In genomic region chr4:95153737-95154287, GRCm38 (mm10) we compare ENCODE assay signal across 9 mouse cellular contexts.
DNase-seq lines count a peak whose midpoint lies in the region; ATAC-seq and TF ChIP-seq lines count a peak whose summit lies in the region.
"Had no signal": no experiment of that assay in that cellular context is flagged by ENCODE, and none has a peak within 500 bp of the region (broad histone marks: within the 10 kb centered on the region; RNA-seq: fewer than 3 reads in every experiment).

No protein-coding gene starts in this region.

- no peaks in the 10 kb centered on the region for H3K79me2 ChIP-seq in heart, adult 2 months (replicated peaks; ENCODE audit: control insufficient read depth, insufficient read depth, low read length)

- peaks cover 2% of the 10 kb centered on the region for H3K36me3 ChIP-seq in heart, adult 2 months (ENCODE audit: control insufficient read depth, insufficient read depth, low read length)
- H3K36me3 ChIP-seq in liver, postnatal 0 days (replicated peaks; ENCODE audit: insufficient read depth, low read length) = no peaks in the 10 kb centered on the region

- peak; percentile 32; the same call in 1 of the 2 replicates for TF ChIP-seq POLR2A in heart, adult 2 months (IDR thresholded peaks at IDR 0.05; ENCODE audit: insufficient read depth, low read depth, low read length)

- H3K27me3 ChIP-seq in heart, adult 2 months (ENCODE audit: control insufficient read depth, insufficient read depth, low read length) = no peaks in the 10 kb centered on the region
- H3K27me3 ChIP-seq in liver, postnatal 0 days (ENCODE audit: insufficient read depth, low read length) = no peaks in the 10 kb centered on the region
- H3K27me3 ChIP-seq: Patski had no signal

- H3K9me3 ChIP-seq in liver, postnatal 0 days (ENCODE audit: low read length) = no peaks in the 10 kb centered on the region

- H3K4me1 ChIP-seq in heart, adult 2 months (ENCODE audit: control insufficient read depth, insufficient read depth, low read length) = peaks cover 32% of the 10 kb centered on the region
- peaks cover 45% of the 10 kb centered on the region for H3K4me1 ChIP-seq in liver, postnatal 0 days (ENCODE audit: insufficient read depth)

- intact Hi-C loops in heart, adult 2 months (cut with DNase I) = loop anchor here (2.0 kb wide), 2 partner anchors 59 to 71 kb away; no protein-coding TSS in a partner anchor

- no peak for TF ChIP-seq CTCF in heart, adult 2 months (IDR thresholded peaks at IDR 0.05)
- no peak for TF ChIP-seq CTCF in liver, postnatal 0 days (IDR thresholded peaks at IDR 0.05; ENCODE audit: low read depth)

- WGBS in heart, adult 2 months = 19% methylated on average over 6 of the region's 6 CpGs
- WGBS in liver, postnatal 0 days (ENCODE audit: insufficient replicate concordance) = 38% methylated on average over 6 of the region's 6 CpGs

- ATAC-seq in liver, postnatal 0 days = peak; percentile 44
- ATAC-seq: Patski had no signal

- H3K27ac ChIP-seq in heart, adult 2 months = peak overlapping the region; percentile 90
- H3K27ac ChIP-seq in liver, postnatal 0 days (ENCODE audit: low read depth) = peak overlapping the region; percentile 50

- H3K9ac ChIP-seq in heart, adult 2 months (ENCODE audit: low read depth, low read length) = peak overlapping the region; percentile 36; the same call in 1 of the 2 replicates
- no peak overlapping the region; the same call in 1 of the 2 replicates for H3K9ac ChIP-seq in liver, postnatal 0 days (replicated peaks)

- TF ChIP-seq EP300 in heart, adult 2 months (IDR thresholded peaks at IDR 0.05; ENCODE audit: insufficient read depth, low read depth, low read length) = peak; percentile 91
- peak; percentile 59 for TF ChIP-seq EP300 in liver, postnatal 0 days (IDR thresholded peaks at IDR 0.05; ENCODE audit: low read depth)

- H3K4me2 ChIP-seq in liver, postnatal 0 days (ENCODE audit: low read depth, low read length) = no peak overlapping the region

- DNase-seq in ES-CJ7 (ENCODE audit: low read depth, low spot score) = peak; percentile 33
- peak; percentile 51 for DNase-seq in embryo, embryonic 10.5 days (ENCODE audit: low spot score)
- peak; percentile 78 to 87 for DNase-seq in heart, adult 2 months
- DNase-seq in kidney, adult 11 months = peak; percentile 81
- DNase-seq in liver, postnatal 0 days = peak; percentile 47
- DNase-seq in testis, postnatal 14 days (ENCODE audit: low spot score) = peak; percentile 39
- DNase-seq in right cerebral cortex, postnatal 25 days = no peak
- no peak for DNase-seq in thymus, postnatal 14 days

- H3K4me3 ChIP-seq in heart, adult 2 months = no peak overlapping the region
- H3K4me3 ChIP-seq in liver, postnatal 0 days (ENCODE audit: low read depth, low read length) = no peak overlapping the region

Comparison
In these comparisons a context has a peak if more than half of its experiments do, and no peak if none do; other contexts are left out.
1. DNase-seq: peak in ES-CJ7 (single experiment), embryo, embryonic 10.5 days (single experiment), heart, adult 2 months (2 of 2), kidney, adult 11 months (single experiment), liver, postnatal 0 days (single experiment) and testis, postnatal 14 days (single experiment); none in right cerebral cortex, postnatal 25 days (single experiment) and thymus, postnatal 14 days (single experiment).